ENCODE assay signal across 9 mouse cellular contexts in the genomic region with DNA sequence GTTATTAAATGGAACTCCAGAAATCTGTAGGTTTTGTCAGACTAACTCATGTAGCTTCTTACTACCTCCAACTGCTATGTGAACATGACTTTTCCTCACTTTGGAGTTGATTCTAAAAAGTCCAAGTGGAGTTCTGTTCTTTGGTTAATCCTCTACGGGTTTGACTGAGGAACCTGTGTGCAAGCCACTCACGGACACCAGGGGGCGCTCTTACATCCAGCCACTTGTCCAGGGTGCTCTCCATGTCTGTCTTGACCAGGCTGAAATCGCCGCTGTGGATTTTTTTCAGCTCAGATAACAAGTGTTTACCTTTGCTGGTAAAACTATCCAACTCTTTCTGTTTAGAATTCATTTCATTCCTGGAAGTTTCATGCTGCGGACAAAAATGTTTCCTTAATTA.
DNase-seq lines count a peak whose midpoint lies in the region; ATAC-seq lines count a peak whose summit lies in the region.
"Had no signal": no experiment of that assay in that cellular context is flagged by ENCODE, and none has a peak within 500 bp of the region (broad histone marks: within the 10 kb centered on the region; RNA-seq: fewer than 3 reads in every experiment).

No protein-coding gene starts in this region.

- no peaks in the 10 kb centered on the region for H3K4me1 ChIP-seq in lung, embryonic 15.5 days
- H3K4me1 ChIP-seq: hindbrain, embryonic 15.5 days had no signal

- no peaks in the 10 kb centered on the region for H3K9me3 ChIP-seq in lung, embryonic 15.5 days
- H3K9me3 ChIP-seq: hindbrain, embryonic 15.5 days had no signal

- DNase-seq in A20 (ENCODE audit: low read depth, low spot score) = peak; percentile 55
- peak; percentile 82 for DNase-seq in NIH3T3 (ENCODE audit: low read depth)
- DNase-seq in cerebellum, adult 9-11 months = peak; percentile 71
- DNase-seq in gastrocnemius, postnatal 14 days = peak; percentile 67
- peak; percentile 60 to 88 for DNase-seq in kidney, postnatal 36 days
- peak; percentile 84 for DNase-seq in right cerebral cortex, adult 2 months (ENCODE audit: low spot score in 2 of 2)
- DNase-seq in urinary bladder, adult 2 months (ENCODE audit: low spot score) = peak; percentile 57

- no peak overlapping the region for H3K27ac ChIP-seq in lung, embryonic 15.5 days
- H3K27ac ChIP-seq: hindbrain, embryonic 15.5 days had no signal

- ATAC-seq in lung, embryonic 15.5 days (ENCODE audit: borderline replicate concordance, extremely low read depth, low FRiP score, low TSS enrichment) = 0 out of 2 replicates have a peak, but pooled peaks have one; percentile 62

- no peaks in the 10 kb centered on the region for H3K36me3 ChIP-seq in lung, embryonic 15.5 days

- 7% methylated on average over 6 of the region's 6 CpGs for WGBS in lung, embryonic 15.5 days

- no peak overlapping the region for H3K4me2 ChIP-seq in lung, embryonic 15.5 days
- H3K4me2 ChIP-seq: hindbrain, embryonic 15.5 days had no signal

- H3K9ac ChIP-seq in lung, embryonic 15.5 days = no peak overlapping the region
- H3K9ac ChIP-seq: hindbrain, embryonic 15.5 days had no signal

- no peaks in the 10 kb centered on the region for H3K27me3 ChIP-seq in lung, embryonic 15.5 days
- H3K27me3 ChIP-seq: hindbrain, embryonic 15.5 days had no signal

- H3K4me3 ChIP-seq in lung, embryonic 15.5 days = no peak overlapping the region
- H3K4me3 ChIP-seq: hindbrain, embryonic 15.5 days had no signal

- intact Hi-C loops in gastrocnemius, postnatal 14 days (cut with DNase I; ENCODE audit: low total_unique reads) = no loop called here
